Mouse (Mus musculus) embryonic facial prominence, embryonic 10.5 days (tissue): ENCODE data around the gene Klrc3. TPM values are rescaled to one million over a fixed set of nuclear protein-coding genes. Genes with fewer than 3 reads are reported as not detected.

ENCODE experiments used
- microRNA-seq: library from miRNA; unstranded; fragments of <30 nt; microRNA quantifications from one replicate; pipeline ENCODE4, GENCODE M21; 2017
- polyA plus RNA-seq: library from polyadenylated mRNA; unstranded; fragments of >200 nt; fragmentation: Nextera tagmentation; extraction: Ambion mirVana; gene quantifications from 2 replicates; pipeline ENCODE4 v1.2.1, GENCODE M21; 2016

Gene Klrc3
- polyA plus RNA-seq, 1 experiment from 2014 or later, result not detected

Small RNAs within 50 kb of the gene (microRNA-seq; reads per million reads assigned to microRNA genes)
- not detected for gene Mir680-1

Other genes starting within 250 kb of the Klrc3 start
- 12.7 and 13.3 TPM in 2 replicates for gene Clec1b, start 246.0 kb downstream of the Klrc3 start, polyA plus RNA-seq
- gene Clec9a, start 234.5 kb downstream of the Klrc3 start, polyA plus RNA-seq, result 0.19 and 0.50 TPM in 2 replicates
- gene Clec1a, start 191.3 kb downstream of the Klrc3 start, polyA plus RNA-seq, result 0.82 and 0.89 TPM in 2 replicates
- gene Olr1, start 136.2 kb downstream of the Klrc3 start, polyA plus RNA-seq, result 0.06 TPM in 1 of 2 replicates, not detected in the other
- not detected in 2 replicates for gene Tmem52b, start 130.8 kb downstream of the Klrc3 start, polyA plus RNA-seq
- 44.9 and 46.5 TPM in 2 replicates for gene Gabarapl1, start 110.2 kb downstream of the Klrc3 start, polyA plus RNA-seq
- not detected in 2 replicates for gene Klre1, start 65.4 kb downstream of the Klrc3 start, polyA plus RNA-seq
- gene Klrd1, start 51.6 kb downstream of the Klrc3 start, polyA plus RNA-seq, result not detected in 2 replicates
- 0.04 and 0.13 TPM in 2 replicates for gene Klrk1, start 19.5 kb downstream of the Klrc3 start, polyA plus RNA-seq
- not detected in 2 replicates for gene Klrc2, start 17.4 kb upstream of the Klrc3 start, polyA plus RNA-seq
- gene Klrc1, start 35.6 kb upstream of the Klrc3 start, polyA plus RNA-seq, result not detected in 2 replicates
- not detected in 2 replicates for gene Klri1, start 73.8 kb upstream of the Klrc3 start, polyA plus RNA-seq
- gene Klri2, start 97.1 kb upstream of the Klrc3 start, polyA plus RNA-seq, result not detected in 2 replicates
- gene Gm156, start 140.9 kb upstream of the Klrc3 start, polyA plus RNA-seq, result not detected in 2 replicates
- not detected in 2 replicates for gene Gm17631, start 219.3 kb upstream of the Klrc3 start, polyA plus RNA-seq
- not detected in 2 replicates for gene Klra17, start 233.3 kb upstream of the Klrc3 start, polyA plus RNA-seq